Mouse (Mus musculus) liver, adult 2 months (tissue): ENCODE measurements at regions not wholly inside any gene's neighbourhood (a gene's known extent, or its start where the extent isn't known, plus 50 kb on each side); places are given as distances from the start of the nearest gene placed in this dataset.
A peak's percentile ranks its signal among the peaks of the same experiment; 100 is the strongest.

Experiments used
- DNase-seq: peaks from one replicate; pipeline ENCODE4 v3.0.0-alpha.2; 2011; ENCODE audit warnings: low read depth, low spot score; ENCODE audit errors: extremely low read depth
- H3K27ac ChIP-seq: fragments of 200-500 bp; replicated peaks from 2 replicates; pipeline ENCODE4 v1.5.1; 2012; ENCODE audit warnings: low read depth, mild to moderate bottlenecking, control low read depth, inconsistent platforms, low read length; ENCODE audit not compliant: insufficient read depth
- H3K27me3 ChIP-seq: fragments of 200-500 bp; 2 replicates; pipeline ENCODE4 v1.6.1; 2012; ENCODE audit warnings: mild to moderate bottlenecking, moderate library complexity, low read length, inconsistent platforms; ENCODE audit not compliant: control insufficient read depth, insufficient read depth
- H3K36me3 ChIP-seq: fragments of 200-500 bp; 2 replicates; pipeline ENCODE4 v1.6.1; 2012; ENCODE audit warnings: low read length, inconsistent platforms; ENCODE audit not compliant: control insufficient read depth, insufficient read depth
- H3K4me1 ChIP-seq: fragments of 200-500 bp; 2 replicates; pipeline ENCODE4 v1.6.1; 2011; ENCODE audit warnings: low read length; ENCODE audit not compliant: control insufficient read depth, insufficient read depth
- H3K4me3 ChIP-seq: fragments of 200-500 bp; 2 replicates; pipeline ENCODE4 v1.5.1; 2011; ENCODE audit warnings: low read depth, mild to moderate bottlenecking, control low read depth, low read length, moderate library complexity; ENCODE audit not compliant: insufficient read depth
- H3K79me2 ChIP-seq: fragments of 200-500 bp; 2 replicates; pipeline ENCODE4 v1.6.1; 2012; ENCODE audit warnings: inconsistent platforms, mild to moderate bottlenecking, low read length, moderate library complexity; ENCODE audit not compliant: control insufficient read depth, insufficient read depth
- H3K9ac ChIP-seq: fragments of 200-500 bp; 2 replicates; pipeline ENCODE4 v1.6.1; 2012; ENCODE audit warnings: low read depth, mild to moderate bottlenecking, control low read depth, inconsistent platforms, low read length
- CTCF ChIP-seq: fragments of 200-500 bp; IDR thresholded peaks from 2 replicates; pipeline ENCODE4 v1.5.1; 2011; ENCODE audit warnings: low read depth, low read length, control low read depth
- POLR2A ChIP-seq: fragments of 200-500 bp; IDR thresholded peaks from 2 replicates; pipeline ENCODE4 v1.6.1; 2011; ENCODE audit warnings: low read length, control low read depth; ENCODE audit not compliant: insufficient read depth; ENCODE audit errors: extremely low read depth
- WGBS: fragments of 180-500 bp; shearing (Covaris S2); methylation state at CpG from one replicate; pipeline ENCODE4 v1.1.7; 2018; 5-methylcytosine and 5-hydroxymethylcytosine counted together

GRCm38 (mm10) chr13:106525406-106526206 lies 411.2 kb downstream of the Ipo11 start:
- Histone ChIP-seq H3K27ac (no peak overlapping the region), H3K79me2 (no peaks in the 10 kb centered on the region), H3K4me1 (no peaks in the 10 kb centered on the region), H3K4me3 (no peak overlapping the region), H3K27me3 (no peaks in the 10 kb centered on the region), H3K36me3 (no peaks in the 10 kb centered on the region), H3K9ac (no peak overlapping the region)
- WGBS: 70% methylated on average over 11 of the region's 11 CpGs
- DNase-seq: peak; percentile 53
- TF ChIP-seq POLR2A (no peak), CTCF (no peak)

DNA sequence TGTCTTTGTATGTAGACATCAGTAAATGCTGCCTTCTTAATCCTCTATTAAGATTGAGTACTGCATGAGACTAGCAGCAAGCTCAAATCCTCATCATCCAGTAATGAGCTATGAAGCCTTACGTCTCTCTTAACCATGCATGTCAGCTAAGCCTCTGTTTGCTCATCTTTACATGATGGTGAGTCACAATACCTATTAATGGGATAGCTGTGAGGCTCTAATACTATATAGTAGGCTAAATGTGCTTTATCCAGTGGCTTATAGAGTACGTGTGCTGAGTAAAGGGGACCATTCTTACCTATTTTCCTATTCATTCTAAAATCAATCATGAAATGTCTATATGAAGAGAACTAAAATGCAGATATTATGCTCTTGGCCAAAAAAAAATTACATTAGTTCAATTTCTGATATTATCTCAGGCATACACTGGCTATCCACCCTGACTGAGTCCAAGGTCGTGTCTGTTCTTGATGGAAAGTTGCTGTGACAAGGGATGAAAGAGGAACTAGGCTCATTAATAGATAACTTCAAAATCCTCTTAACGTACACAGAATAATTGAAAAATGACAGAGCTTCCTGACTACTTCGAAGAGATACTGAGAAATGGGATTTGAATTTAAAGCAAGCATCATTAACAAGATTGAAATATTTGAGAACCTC lies 422.1 kb downstream of the Ipo11 start:
- TF ChIP-seq CTCF (no peak), POLR2A (no peak)
- WGBS: 66% methylated on average over 5 of the region's 5 CpGs

GRCm38 (mm10) chr13:106513669-106514068 lies 423.1 kb downstream of the Ipo11 start:
- Histone ChIP-seq H3K9ac (no peak overlapping the region), H3K36me3 (no peaks in the 10 kb centered on the region), H3K27ac (no peak overlapping the region), H3K27me3 (no peaks in the 10 kb centered on the region), H3K4me3 (no peak overlapping the region), H3K4me1 (no peaks in the 10 kb centered on the region), H3K79me2 (no peaks in the 10 kb centered on the region)
- WGBS: 70% methylated on average over 4 of the region's 4 CpGs
- DNase-seq: no peak
- TF ChIP-seq POLR2A (no peak), CTCF (no peak)

More for the DNA sequence above, 422.1 kb downstream of the Ipo11 start:
- no peak for DNase-seq
- H3K4me3 ChIP-seq: no peak overlapping the region
- H3K36me3 ChIP-seq: no peaks in the 10 kb centered on the region
- no peaks in the 10 kb centered on the region for H3K27me3 ChIP-seq
- H3K9ac ChIP-seq: no peak overlapping the region
- no peak overlapping the region for H3K27ac ChIP-seq
- H3K4me1 ChIP-seq: no peaks in the 10 kb centered on the region
- H3K79me2 ChIP-seq: no peaks in the 10 kb centered on the region

DNA sequence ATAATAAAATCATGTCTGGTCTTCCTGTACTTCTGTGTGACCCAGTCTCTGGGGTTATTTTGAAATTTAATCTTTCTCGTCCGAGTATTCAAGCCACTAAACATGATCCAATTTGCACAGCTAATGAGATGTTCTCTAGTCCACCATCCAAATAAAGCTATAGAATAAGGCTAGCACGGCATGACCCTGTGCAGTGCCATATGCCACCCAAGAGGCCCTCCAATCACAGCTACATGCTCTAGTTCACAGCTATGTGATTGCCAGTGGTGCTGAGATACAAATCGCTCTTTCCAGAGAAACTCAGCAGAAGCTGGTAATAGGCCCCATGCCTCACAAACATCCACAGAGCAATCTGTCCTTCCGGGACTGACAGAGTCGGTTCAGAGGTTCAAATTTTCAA lies 426.3 kb downstream of the Ipo11 start:
- Histone ChIP-seq H3K4me1 (no peaks in the 10 kb centered on the region), H3K27me3 (no peaks in the 10 kb centered on the region), H3K36me3 (no peaks in the 10 kb centered on the region), H3K9ac (no peak overlapping the region), H3K27ac (no peak overlapping the region), H3K4me3 (no peak overlapping the region), H3K79me2 (no peaks in the 10 kb centered on the region)
- no peak for DNase-seq
- 76% methylated on average over 6 of the region's 6 CpGs for WGBS
- TF ChIP-seq CTCF (no peak), POLR2A (no peak)

DNA sequence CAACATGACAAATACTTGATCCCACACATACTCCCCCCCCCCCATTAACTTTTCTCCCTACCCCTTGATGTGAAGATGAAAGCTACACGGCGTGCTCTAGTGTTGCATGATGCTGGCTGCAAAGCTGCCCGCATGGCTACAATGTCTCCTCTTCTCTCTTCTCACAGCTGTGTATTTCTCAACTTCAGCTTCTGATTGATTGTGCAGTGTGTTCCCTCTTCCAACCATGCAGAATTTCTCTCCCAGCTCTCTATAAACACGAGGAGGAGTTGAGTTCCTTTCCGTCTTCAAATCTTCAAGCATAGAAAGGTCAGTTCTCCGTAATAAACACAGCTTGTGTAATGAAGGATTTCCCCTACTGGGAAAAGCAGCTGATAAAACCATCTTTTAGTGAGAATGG lies 435.5 kb downstream of the Ipo11 start:
- TF ChIP-seq CTCF (no peak), POLR2A (no peak)
- Histone ChIP-seq H3K9ac (no peak overlapping the region), H3K36me3 (no peaks in the 10 kb centered on the region), H3K4me1 (no peaks in the 10 kb centered on the region), H3K79me2 (no peaks in the 10 kb centered on the region), H3K27me3 (no peaks in the 10 kb centered on the region), H3K4me3 (no peak overlapping the region), H3K27ac (no peak overlapping the region)
- DNase-seq: peak; percentile 21
- WGBS: 73% methylated on average over 6 of the region's 6 CpGs

GRCm38 (mm10) chr13:106471264-106471663 lies 465.5 kb downstream of the Ipo11 start:
- Histone ChIP-seq H3K27me3 (no peaks in the 10 kb centered on the region), H3K4me1 (no peaks in the 10 kb centered on the region), H3K36me3 (no peaks in the 10 kb centered on the region), H3K79me2 (no peaks in the 10 kb centered on the region), H3K27ac (no peak overlapping the region), H3K4me3 (no peak overlapping the region), H3K9ac (no peak overlapping the region)
- DNase-seq: no peak
- WGBS: 68% methylated on average over 4 of the region's 4 CpGs
- no peak for TF ChIP-seq CTCF
- TF ChIP-seq POLR2A: no peak
